Mouse (Mus musculus) heart, embryonic 12.5 days (tissue): ENCODE measurements around the gene Arl8a. TPM values are rescaled to one million over a fixed set of nuclear protein-coding genes. Genes with fewer than 3 reads are reported as not detected.

Experiments used
- ATAC-seq: fragments of 200-750 bp; cut with Nextera tagmentation; 2 replicates; pipeline ENCODE4 v1.8.0; 2017; ENCODE audit warnings: moderate TSS enrichment, moderate library complexity; ENCODE audit not compliant: insufficient number of reproducible peaks, low FRiP score
- H3K27ac ChIP-seq: fragments of 300-500 bp; sonication (generic); 2 replicates; pipeline ENCODE4 v1.5.1; 2016; ENCODE audit warnings: mild to moderate bottlenecking, moderate library complexity; ENCODE audit not compliant: poor library complexity, severe bottlenecking
- H3K27me3 ChIP-seq: fragments of 300-500 bp; sonication (generic); replicated peaks from 2 replicates; pipeline ENCODE4 v1.6.1; 2016; ENCODE audit warnings: mild to moderate bottlenecking, moderate library complexity
- H3K36me3 ChIP-seq: fragments of 300-500 bp; sonication (generic); 2 replicates; pipeline ENCODE4 v1.6.1; 2016; ENCODE audit warnings: mild to moderate bottlenecking, moderate library complexity
- H3K4me1 ChIP-seq: fragments of 300-500 bp; sonication (generic); replicated peaks from 2 replicates; pipeline ENCODE4 v1.6.1; 2016; ENCODE audit warnings: mild to moderate bottlenecking
- H3K4me2 ChIP-seq: fragments of 300-500 bp; sonication (generic); 2 replicates; pipeline ENCODE4 v1.6.1; 2016; ENCODE audit warnings: mild to moderate bottlenecking, moderate library complexity
- H3K4me3 ChIP-seq: fragments of 300-500 bp; sonication (generic); 2 replicates; pipeline ENCODE4 v1.5.1; 2016; ENCODE audit warnings: mild to moderate bottlenecking
- H3K9ac ChIP-seq: fragments of 300-500 bp; sonication (generic); 2 replicates; pipeline ENCODE4 v1.6.1; 2016; ENCODE audit warnings: mild to moderate bottlenecking, moderate library complexity
- H3K9me3 ChIP-seq: fragments of 300-500 bp; sonication (generic); replicated peaks from 2 replicates; pipeline ENCODE4 v1.6.1; 2016; ENCODE audit warnings: mild to moderate bottlenecking, moderate library complexity
- WGBS: fragments of 180-500 bp; shearing (Covaris S2); methylation state at CpG from one replicate; pipeline ENCODE4 v1.1.7; 2016; 5-methylcytosine and 5-hydroxymethylcytosine counted together
- polyA plus RNA-seq: library from polyadenylated mRNA; unstranded; fragments of >200 nt; fragmentation: Nextera tagmentation; extraction: Ambion mirVana; gene quantifications from 2 replicates; pipeline ENCODE4 v1.2.1, GENCODE M21; 2016

Gene Arl8a
- polyA plus RNA-seq, 1 experiment from 2014 or later = 36.6 TPM

DNA sequence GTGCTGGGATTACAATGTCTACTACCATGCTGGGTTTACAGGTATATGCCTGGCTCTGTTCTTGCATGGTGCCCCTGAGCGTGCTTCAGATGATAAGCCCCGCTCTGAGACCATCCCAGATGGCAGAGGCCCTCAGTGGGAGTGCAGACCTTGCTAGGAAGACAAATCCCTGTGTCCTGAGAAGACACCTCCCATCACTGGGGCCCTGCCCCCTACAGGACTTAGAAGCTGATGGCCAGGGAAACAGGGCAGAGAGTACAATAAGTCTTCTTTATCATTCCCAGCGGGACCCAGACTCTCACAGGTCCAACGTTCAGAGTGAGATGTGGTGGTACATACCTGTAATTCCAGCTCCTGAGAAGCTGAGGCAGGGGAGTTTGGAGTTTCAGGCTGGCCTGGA is 58.6 kb downstream of the Arl8a start:
- WGBS = 40% methylated on average over 4 of the region's 4 CpGs
- Histone ChIP-seq H3K9me3 (no peaks in the 10 kb centered on the region), H3K4me2 (no peak overlapping the region), H3K4me1 (peaks cover 15% of the 10 kb centered on the region), H3K4me3 (no peak overlapping the region), H3K27ac (no peak overlapping the region), H3K36me3 (no peaks in the 10 kb centered on the region), H3K9ac (no peak overlapping the region), H3K27me3 (peaks cover 52% of the 10 kb centered on the region)
- ATAC-seq = no peak

Other genes with a start within 250 kb of the Arl8a start
- 29.6 and 31.2 TPM in 2 replicates for gene Ppp1r12b, start 190.9 kb upstream of the Arl8a start, polyA plus RNA-seq
- gene Ube2t, start 184.3 kb upstream of the Arl8a start, polyA plus RNA-seq = 46.6 and 48.7 TPM in 2 replicates
- gene Lgr6, start 41.5 kb upstream of the Arl8a start, polyA plus RNA-seq = 0.80 and 0.82 TPM in 2 replicates
- 1.0 and 1.4 TPM in 2 replicates for gene Ptpn7, start 14.1 kb upstream of the Arl8a start, polyA plus RNA-seq
- not detected in 2 replicates for gene Gpr37l1, start 20.9 kb downstream of the Arl8a start, polyA plus RNA-seq
- 0.48 and 0.91 TPM in 2 replicates for gene Elf3, start 111.7 kb downstream of the Arl8a start, polyA plus RNA-seq
- gene Rnpep, start 137.3 kb downstream of the Arl8a start, polyA plus RNA-seq = 61.0 and 62.0 TPM in 2 replicates
- 350 and 368 TPM in 2 replicates for gene Timm17a, start 167.0 kb downstream of the Arl8a start, polyA plus RNA-seq
- 1.3 and 1.5 TPM in 2 replicates for gene Lmod1, start 178.0 kb downstream of the Arl8a start, polyA plus RNA-seq
- 32.4 and 33.3 TPM in 2 replicates for gene Shisa4, start 228.4 kb downstream of the Arl8a start, polyA plus RNA-seq